Mouse (Mus musculus) lung, postnatal 0 days (tissue): Measurements from ENCODE around the gene Sec13. TPM values are rescaled to one million over a fixed set of nuclear protein-coding genes. Genes with fewer than 3 reads are reported as not detected.

Experiments
- ATAC-seq: fragments of 200-750 bp; cut with Nextera tagmentation; 2 replicates; pipeline ENCODE4 v1.8.0; 2017; ENCODE audit warnings: moderate library complexity
- DNase-seq: peaks from one replicate; pipeline ENCODE4 v3.0.0-alpha.2; 2016; ENCODE audit warnings: low spot score
- H3K27ac ChIP-seq: fragments of 300-500 bp; sonication (generic); 2 replicates; pipeline ENCODE4 v1.5.1; 2014; ENCODE audit warnings: antibody characterized with exemption, mild to moderate bottlenecking, low read length, mixed read lengths
- H3K27me3 ChIP-seq: fragments of 300-500 bp; sonication (generic); replicated peaks from 2 replicates; pipeline ENCODE4 v1.6.1; 2014; ENCODE audit warnings: low read length, mixed read lengths; ENCODE audit not compliant: insufficient read depth
- H3K36me3 ChIP-seq: fragments of 300-500 bp; sonication (generic); 2 replicates; pipeline ENCODE4 v1.6.1; 2014; ENCODE audit warnings: low read length, mixed read lengths; ENCODE audit not compliant: insufficient read depth
- H3K4me1 ChIP-seq: fragments of 300-500 bp; sonication (generic); 2 replicates; pipeline ENCODE4 v1.6.1; 2014; ENCODE audit warnings: antibody characterized with exemption, low read depth, low read length, mixed read lengths; ENCODE audit not compliant: insufficient read depth
- H3K4me2 ChIP-seq: fragments of 300-500 bp; sonication (generic); replicated peaks from 2 replicates; pipeline ENCODE4 v1.6.1; 2014; ENCODE audit warnings: low read depth, mild to moderate bottlenecking, low read length, moderate library complexity, mixed read lengths
- H3K4me3 ChIP-seq: fragments of 300-500 bp; sonication (generic); 2 replicates; pipeline ENCODE4 v1.5.1; 2014; ENCODE audit warnings: low read depth, low read length
- H3K9ac ChIP-seq: fragments of 300-500 bp; sonication (generic); replicated peaks from 2 replicates; pipeline ENCODE4 v1.6.1; 2014; ENCODE audit warnings: low read depth, mild to moderate bottlenecking
- H3K9me3 ChIP-seq: fragments of 300-500 bp; sonication (generic); 2 replicates; pipeline ENCODE4 v1.6.1; 2016; ENCODE audit warnings: low read length, mixed read lengths
- CTCF ChIP-seq: IDR thresholded peaks from 2 replicates; pipeline ENCODE4 v1.5.1; 2016; ENCODE audit warnings: antibody characterized with exemption, mild to moderate bottlenecking
- EP300 ChIP-seq: IDR thresholded peaks from 2 replicates; pipeline ENCODE4 v1.6.1; 2016; ENCODE audit warnings: antibody characterized with exemption, mild to moderate bottlenecking, control low read depth
- WGBS: fragments of 180-500 bp; shearing (Covaris S2); extraction: QIAGEN DNeasy Blood & Tissue Kit; methylation state at CpG from one replicate; pipeline ENCODE4 v1.1.7; 2014; 5-methylcytosine and 5-hydroxymethylcytosine counted together
- polyA plus RNA-seq: library from polyadenylated mRNA; unstranded; fragments of >200 nt; fragmentation: Nextera tagmentation; extraction: Ambion mirVana; gene quantifications from 2 replicates; pipeline ENCODE4 v1.2.1, GENCODE M21; 2015

Gene Sec13
- polyA plus RNA-seq, 1 experiment from 2014 or later = 178 TPM

GRCm38 (mm10) chr6:113690400-113691083, 50.0 kb downstream of the Sec13 start:
- H3K4me2 ChIP-seq = peak overlapping the region; percentile 43
- TF ChIP-seq EP300 (peak; percentile 93), CTCF (no peak; the same call in 1 of the 2 replicates)

GRCm38 (mm10) chr6:113690008-113690399, 50.5 kb downstream of the Sec13 start:
- ATAC-seq (peak; percentile 41), DNase-seq (peak; percentile 13)
- no peaks in the 10 kb centered on the region for H3K36me3 ChIP-seq
- 16% methylated on average over 7 of the region's 7 CpGs for WGBS
- no peak overlapping the region for H3K4me3 ChIP-seq
- H3K4me2 ChIP-seq = 0 out of 2 replicates have a peak overlapping the region, but pooled peaks have one; percentile 3
- peaks cover 14% of the 10 kb centered on the region; the same call in 1 of the 2 replicates for H3K4me1 ChIP-seq
- peak overlapping the region; percentile 92 for H3K27ac ChIP-seq
- H3K27me3 ChIP-seq = no peaks in the 10 kb centered on the region
- no peak for TF ChIP-seq CTCF
- TF ChIP-seq EP300 = no peak
- H3K9me3 ChIP-seq = no peaks in the 10 kb centered on the region
- H3K9ac ChIP-seq = no peak overlapping the region

More at GRCm38 (mm10) chr6:113690400-113691083, 50.0 kb downstream of the Sec13 start:
- peak; percentile 84 for ATAC-seq
- Histone ChIP-seq H3K27ac (peak overlapping the region; percentile 92), H3K4me3 (0 out of 2 replicates have a peak overlapping the region, but pooled peaks have one; percentile 14), H3K9ac (peak overlapping the region; percentile 38; the same call in 1 of the 2 replicates), H3K9me3 (no peaks in the 10 kb centered on the region), H3K27me3 (no peaks in the 10 kb centered on the region), H3K36me3 (no peaks in the 10 kb centered on the region), H3K4me1 (peaks cover 14% of the 10 kb centered on the region; the same call in 1 of the 2 replicates)
- WGBS = 2% methylated on average over 14 of the region's 14 CpGs
- DNase-seq = peak; percentile 96

- Histone ChIP-seq H3K9me3 (no peaks in the 10 kb centered on the region), H3K4me2 (peak overlapping the region; percentile 48), H3K36me3 (no peaks in the 10 kb centered on the region), H3K27ac (peak overlapping the region; percentile 78), H3K27me3 (no peaks in the 10 kb centered on the region), H3K4me1 (peaks cover 14% of the 10 kb centered on the region; the same call in 1 of the 2 replicates), H3K9ac (0 out of 2 replicates have a peak overlapping the region, but pooled peaks have one; percentile 1), H3K4me3 (peak overlapping the region; percentile 18; the same call in 1 of the 2 replicates)
- ATAC-seq (peak; percentile 88), DNase-seq (peak; percentile 93)
- TF ChIP-seq CTCF = no peak; the same call in 1 of the 2 replicates
- peak; percentile 73 for TF ChIP-seq EP300
- WGBS = 37% methylated on average over 8 of the region's 8 CpGs
Observed at GRCm38 (mm10) chr6:113686551-113687125, 53.9 kb downstream of the Sec13 start.

- Histone ChIP-seq H3K27ac (no peak overlapping the region), H3K9ac (no peak overlapping the region), H3K9me3 (no peaks in the 10 kb centered on the region), H3K4me3 (no peak overlapping the region), H3K36me3 (no peaks in the 10 kb centered on the region), H3K4me2 (no peak overlapping the region), H3K27me3 (no peaks in the 10 kb centered on the region), H3K4me1 (no peaks in the 10 kb centered on the region)
- ATAC-seq (no peak), DNase-seq (no peak)
- TF ChIP-seq CTCF (no peak), EP300 (no peak)
- WGBS = 86% methylated on average over 10 of the region's 10 CpGs
Observed at GRCm38 (mm10) chr6:113683081-113683825, 57.3 kb downstream of the Sec13 start.

- Histone ChIP-seq H3K27me3 (no peaks in the 10 kb centered on the region), H3K4me3 (no peak overlapping the region), H3K36me3 (no peaks in the 10 kb centered on the region), H3K4me1 (no peaks in the 10 kb centered on the region), H3K9ac (no peak overlapping the region), H3K4me2 (no peak overlapping the region), H3K27ac (no peak overlapping the region), H3K9me3 (no peaks in the 10 kb centered on the region)
- ATAC-seq (peak; percentile 84), DNase-seq (peak; percentile 88)
- TF ChIP-seq EP300 (0 out of 2 replicates have a peak, but pooled peaks have one; percentile 42), CTCF (peak; percentile 97)
- 10% methylated on average over 4 of the region's 4 CpGs for WGBS
Observed at GRCm38 (mm10) chr6:113681271-113681670, 59.3 kb downstream of the Sec13 start.
